Mouse (Mus musculus): ENCODE data around the gene Mrpl11. TPM values are rescaled to one million over a fixed set of nuclear protein-coding genes. Genes with fewer than 3 reads are reported as not detected.

The Mrpl11 gene
- 128 and 135 TPM in 2 replicates for polyA plus RNA-seq (2015; fragmentation: Nextera tagmentation; extraction: Ambion mirVana)

GRCm38 (mm10) chr19:4961928-4962601 lies at the start of gene Mrpl11:
Gene Mrpl11 (plus strand): TSS chr19:4962147.
- peaks cover 10% of the 10 kb centered on the region for H3K4me1 ChIP-seq
- H3K27ac ChIP-seq, result peak within 1 kb of the TSS; percentile 75
- H3K27me3 ChIP-seq, result peaks cover 10% of the 10 kb centered on the region
- H3K9me3 ChIP-seq (replicated peaks), result no peaks in the 10 kb centered on the region
- 0% methylated on average over 34 of the region's 34 CpGs for WGBS
- peak; percentile 99 for ATAC-seq
- H3K36me3 ChIP-seq (ENCODE audit: poor library complexity, severe bottlenecking), result peaks cover 27% of the 10 kb centered on the region
- H3K4me2 ChIP-seq, result peak within 1 kb of the TSS; percentile 72
- peak within 1 kb of the TSS; percentile 74 for H3K4me3 ChIP-seq
- peak within 1 kb of the TSS; percentile 87 for H3K9ac ChIP-seq

GRCm38 (mm10) chr19:4915924-4916603 lies 45.9 kb upstream of the Mrpl11 start:
- Histone ChIP-seq H3K4me1 (no peaks in the 10 kb centered on the region), H3K9me3 (replicated peaks) (no peaks in the 10 kb centered on the region), H3K27me3 (no peaks in the 10 kb centered on the region), H3K27ac (no peak overlapping the region), H3K36me3 (ENCODE audit: poor library complexity, severe bottlenecking) (peaks cover 100% of the 10 kb centered on the region), H3K4me2 (no peak overlapping the region), H3K9ac (no peak overlapping the region), H3K4me3 (no peak overlapping the region)
- ATAC-seq, result no peak
- WGBS, result 89% methylated on average over 15 of the region's 15 CpGs

GRCm38 (mm10) chr19:4916827-4917226 lies 45.1 kb upstream of the Mrpl11 start:
- no peaks in the 10 kb centered on the region for H3K27me3 ChIP-seq

GRCm38 (mm10) chr19:4919652-4920051 lies 42.3 kb upstream of the Mrpl11 start:
- WGBS, result 85% methylated on average over 6 of the region's 6 CpGs
- ATAC-seq, result no peak
- Histone ChIP-seq H3K27ac (no peak overlapping the region), H3K27me3 (no peaks in the 10 kb centered on the region), H3K9me3 (replicated peaks) (no peaks in the 10 kb centered on the region), H3K4me2 (no peak overlapping the region), H3K4me1 (no peaks in the 10 kb centered on the region), H3K4me3 (no peak overlapping the region), H3K36me3 (ENCODE audit: poor library complexity, severe bottlenecking) (peaks cover 97% of the 10 kb centered on the region), H3K9ac (no peak overlapping the region)

More at GRCm38 (mm10) chr19:4916827-4917226, 45.1 kb upstream of the Mrpl11 start:
- no peak overlapping the region for H3K4me2 ChIP-seq
- no peaks in the 10 kb centered on the region for H3K9me3 ChIP-seq (replicated peaks)
- WGBS, result 91% methylated on average over 10 of the region's 10 CpGs
- no peak overlapping the region for H3K9ac ChIP-seq
- peaks cover 100% of the 10 kb centered on the region for H3K36me3 ChIP-seq (ENCODE audit: poor library complexity, severe bottlenecking)
- H3K4me1 ChIP-seq, result no peaks in the 10 kb centered on the region
- no peak for ATAC-seq
- no peak overlapping the region for H3K27ac ChIP-seq
- no peak overlapping the region for H3K4me3 ChIP-seq

- H3K9ac ChIP-seq, result no peak overlapping the region
- no peaks in the 10 kb centered on the region for H3K9me3 ChIP-seq (replicated peaks)
- 97% methylated on average over 11 of the region's 11 CpGs for WGBS
- H3K27ac ChIP-seq, result no peak overlapping the region
- no peak overlapping the region for H3K4me2 ChIP-seq
- ATAC-seq, result no peak
- no peaks in the 10 kb centered on the region for H3K27me3 ChIP-seq
- H3K36me3 ChIP-seq (ENCODE audit: poor library complexity, severe bottlenecking), result peaks cover 57% of the 10 kb centered on the region
- H3K4me1 ChIP-seq, result peaks cover 25% of the 10 kb centered on the region
- no peak overlapping the region for H3K4me3 ChIP-seq
These were observed 36.7 kb upstream of the Mrpl11 start for GRCm38 (mm10) chr19:4925121-4925860.

GRCm38 (mm10) chr19:4927904-4928531 lies 33.9 kb upstream of the Mrpl11 start, which contains the start of gene Dpp3:
Gene Dpp3 (minus strand): TSS chr19:4928287.
- under 1% methylated on average over 32 of the region's 32 CpGs for WGBS
- H3K4me1 ChIP-seq, result peaks cover 25% of the 10 kb centered on the region
- peak within 1 kb of the TSS; percentile 62 for H3K27ac ChIP-seq
- H3K9me3 ChIP-seq (replicated peaks), result no peaks in the 10 kb centered on the region
- peak; percentile 98 for ATAC-seq
- no peaks in the 10 kb centered on the region for H3K27me3 ChIP-seq
- H3K4me3 ChIP-seq, result peak within 1 kb of the TSS; percentile 74
- H3K4me2 ChIP-seq, result peak within 1 kb of the TSS; percentile 84
- peaks cover 30% of the 10 kb centered on the region for H3K36me3 ChIP-seq (ENCODE audit: poor library complexity, severe bottlenecking)
- H3K9ac ChIP-seq, result peak within 1 kb of the TSS; percentile 68

- H3K9ac ChIP-seq, result peak overlapping the region; percentile 68
- peak overlapping the region; percentile 84 for H3K4me2 ChIP-seq
- peaks cover 23% of the 10 kb centered on the region for H3K36me3 ChIP-seq (ENCODE audit: poor library complexity, severe bottlenecking)
- no peak for ATAC-seq
- no peaks in the 10 kb centered on the region for H3K9me3 ChIP-seq (replicated peaks)
- H3K27me3 ChIP-seq, result no peaks in the 10 kb centered on the region
- H3K4me1 ChIP-seq, result peaks cover 25% of the 10 kb centered on the region
- peak overlapping the region; percentile 62; the same call in 1 of the 2 replicates for H3K27ac ChIP-seq
- WGBS, result 58% methylated on average over 5 of the region's 5 CpGs
- H3K4me3 ChIP-seq, result peak overlapping the region; percentile 74
These were observed 33.2 kb upstream of the Mrpl11 start for GRCm38 (mm10) chr19:4928781-4929180.

- Histone ChIP-seq H3K4me3 (no peak overlapping the region), H3K9ac (no peak overlapping the region), H3K36me3 (ENCODE audit: poor library complexity, severe bottlenecking) (peaks cover 6% of the 10 kb centered on the region; the same call in 1 of the 2 replicates), H3K27me3 (peaks cover 22% of the 10 kb centered on the region), H3K4me1 (peaks cover 4% of the 10 kb centered on the region; the same call in 1 of the 2 replicates), H3K4me2 (no peak overlapping the region), H3K27ac (no peak overlapping the region), H3K9me3 (replicated peaks) (no peaks in the 10 kb centered on the region)
- 90% methylated on average over 2 of the region's 2 CpGs for WGBS
- ATAC-seq, result no peak
These were observed 25.1 kb upstream of the Mrpl11 start for GRCm38 (mm10) chr19:4936896-4937295.

- Histone ChIP-seq H3K27ac (no peak overlapping the region), H3K4me2 (no peak overlapping the region), H3K4me3 (no peak overlapping the region), H3K4me1 (peaks cover 9% of the 10 kb centered on the region; the same call in 1 of the 2 replicates), H3K9ac (no peak overlapping the region), H3K36me3 (ENCODE audit: poor library complexity, severe bottlenecking) (peaks cover 6% of the 10 kb centered on the region; the same call in 1 of the 2 replicates), H3K27me3 (peaks cover 25% of the 10 kb centered on the region), H3K9me3 (replicated peaks) (no peaks in the 10 kb centered on the region)
- WGBS, result 88% methylated on average over 17 of the region's 17 CpGs
- ATAC-seq, result no peak
These were observed 24.3 kb upstream of the Mrpl11 start for GRCm38 (mm10) chr19:4937444-4938310.

GRCm38 (mm10) chr19:4942551-4943252 lies 19.2 kb upstream of the Mrpl11 start, which contains the start of gene Peli3:
Gene Peli3 (minus strand): TSS chr19:4943127.
- H3K4me3 ChIP-seq, result peak within 1 kb of the TSS; percentile 60
- H3K27me3 ChIP-seq, result peaks cover 21% of the 10 kb centered on the region
- H3K36me3 ChIP-seq (ENCODE audit: poor library complexity, severe bottlenecking), result no peaks in the 10 kb centered on the region
- H3K9me3 ChIP-seq (replicated peaks), result no peaks in the 10 kb centered on the region
- H3K27ac ChIP-seq, result peak within 1 kb of the TSS; percentile 7; the same call in 1 of the 2 replicates
- peaks cover 16% of the 10 kb centered on the region for H3K4me1 ChIP-seq
- under 1% methylated on average over 42 of the region's 55 CpGs for WGBS
- ATAC-seq, result peak; percentile 97
- peak within 1 kb of the TSS; percentile 70 for H3K9ac ChIP-seq
- H3K4me2 ChIP-seq, result peak within 1 kb of the TSS; percentile 86
